Mouse (Mus musculus) CD8-positive naive resting alpha-beta T cell, adult 2 months (primary cell): ENCODE data around the gene Anapc7.
"Not testable (repeated sequence)": the region's sequence is repeated elsewhere in the genome, so short reads cannot be mapped to it uniquely, and the experiment has no call there.

Experiments
- DNase-seq, 2 experiments: peaks; one replicate each; pipeline ENCODE4 v3.0.0; 2022; ENCODE audit warnings: low read depth in 2 of 2, low spot score in 2 of 2

Anapc7 gene

DNA sequence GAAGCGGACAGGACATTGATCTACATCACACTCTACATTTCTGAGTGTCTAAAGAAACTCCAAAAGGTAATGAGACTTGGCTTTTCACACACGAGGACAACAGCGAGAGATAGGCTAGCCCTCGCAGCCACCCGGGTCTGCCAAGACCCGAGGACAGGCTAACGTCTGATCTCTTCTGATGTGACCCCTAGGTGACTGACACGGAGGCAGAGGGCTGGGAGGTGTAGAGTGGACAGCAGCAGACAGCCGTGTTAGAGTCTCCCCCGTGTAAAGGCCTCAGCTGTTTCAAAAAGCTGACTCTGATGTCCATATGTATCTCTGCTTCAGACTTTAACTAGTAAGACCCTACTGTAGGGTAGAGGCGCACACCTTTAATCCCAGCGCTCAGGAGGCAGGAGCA, 18.1 kb upstream of the Anapc7 start:
- no peak for DNase-seq

GRCm38 (mm10) chr5:122405537-122405936, 16.0 kb upstream of the Anapc7 start:
- no peak for DNase-seq

- no peak for DNase-seq
Observed at GRCm38 (mm10) chr5:122409692-122410645, 11.5 kb upstream of the Anapc7 start.

GRCm38 (mm10) chr5:122411892-122412291, 9.6 kb upstream of the Anapc7 start:
- DNase-seq: no peak

- DNase-seq: no peak
Observed at GRCm38 (mm10) chr5:122412826-122413225, 8.7 kb upstream of the Anapc7 start.

DNA sequence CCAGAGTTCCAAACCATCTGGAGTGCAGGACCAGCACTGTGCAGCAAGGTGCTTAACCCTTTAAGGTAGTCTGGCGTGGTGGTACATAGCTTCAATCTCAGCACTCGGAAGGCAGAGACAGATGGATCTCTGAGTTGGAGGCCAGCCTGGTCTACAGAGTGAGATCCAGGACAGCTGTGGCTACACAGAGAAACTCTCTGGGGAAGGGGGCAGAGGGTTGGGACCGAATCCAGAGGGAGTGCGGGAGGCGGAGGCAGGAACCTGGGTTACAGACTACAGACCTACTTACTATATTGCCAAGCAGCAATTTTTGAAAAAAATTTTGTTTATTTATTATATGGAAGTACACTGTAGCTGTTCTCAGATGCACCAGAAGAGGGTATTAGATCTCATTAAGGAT, 7.1 kb upstream of the Anapc7 start:
- no peak for DNase-seq

DNA sequence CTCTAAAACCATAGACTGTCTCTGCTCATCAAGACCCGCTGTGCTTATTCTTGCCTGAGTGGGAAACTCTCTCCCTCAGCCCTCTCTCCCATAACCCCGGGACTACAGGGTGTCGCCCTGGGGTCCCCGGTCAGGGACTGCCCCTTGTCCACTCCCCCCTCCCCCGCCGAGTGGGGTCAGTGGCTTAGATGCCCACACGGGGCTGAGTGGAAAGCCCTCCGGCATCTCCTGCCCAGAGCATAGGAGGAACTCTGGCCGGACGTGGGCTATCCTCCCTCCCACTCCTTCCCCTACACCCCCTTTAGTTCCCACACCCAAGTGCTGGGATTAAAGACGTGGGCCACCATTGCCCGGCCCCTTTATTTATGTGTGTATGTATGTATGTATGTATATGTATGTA, 6.0 kb upstream of the Anapc7 start:
- no peak for DNase-seq

DNA sequence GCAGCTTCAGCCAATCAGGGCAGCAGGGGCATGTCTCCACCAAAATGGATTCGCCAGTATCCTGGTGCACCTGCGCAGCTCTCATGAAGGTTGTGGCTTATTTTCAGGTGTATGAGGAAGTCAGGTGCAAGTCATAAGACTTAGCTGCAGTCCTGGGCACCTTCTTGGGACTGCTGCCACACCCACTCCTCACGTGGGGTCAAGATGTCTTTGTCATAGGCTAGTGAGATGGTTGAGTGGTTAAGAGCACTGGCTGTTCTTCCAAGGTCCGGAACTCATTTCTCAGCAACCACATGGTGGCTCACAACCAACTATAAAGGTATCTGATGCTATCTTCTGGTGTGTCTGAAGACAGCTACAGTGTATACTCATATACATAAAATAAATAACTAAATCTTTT, 817 bp upstream of the Anapc7 start:
- DNase-seq: not testable (repeated sequence)

GRCm38 (mm10) chr5:122422071-122422964, 825 bp downstream of the Anapc7 start:
- DNase-seq: peak; percentile 85 to 95

- no peak for DNase-seq
Observed at GRCm38 (mm10) chr5:122423083-122423482, 1.6 kb downstream of the Anapc7 start.

DNA sequence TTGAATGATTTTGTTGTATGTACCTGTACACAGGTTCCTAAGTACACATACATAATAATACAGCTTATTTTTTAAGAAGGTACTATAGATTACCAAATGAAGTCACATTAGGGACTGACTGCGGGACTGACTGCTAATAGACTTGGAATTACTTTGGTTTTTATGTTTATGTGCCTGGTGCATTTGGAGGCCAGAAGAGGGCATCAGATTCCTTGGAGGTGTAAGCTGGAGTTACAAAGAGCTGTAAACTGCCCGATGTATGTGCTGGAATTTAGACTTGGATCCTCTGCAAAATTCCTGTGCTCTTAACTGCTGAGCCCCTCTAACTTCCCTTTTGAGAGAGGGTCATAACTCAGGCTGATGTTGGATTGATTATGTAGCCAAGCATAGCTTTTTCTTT, 4.1 kb downstream of the Anapc7 start:
- DNase-seq: no peak

DNA sequence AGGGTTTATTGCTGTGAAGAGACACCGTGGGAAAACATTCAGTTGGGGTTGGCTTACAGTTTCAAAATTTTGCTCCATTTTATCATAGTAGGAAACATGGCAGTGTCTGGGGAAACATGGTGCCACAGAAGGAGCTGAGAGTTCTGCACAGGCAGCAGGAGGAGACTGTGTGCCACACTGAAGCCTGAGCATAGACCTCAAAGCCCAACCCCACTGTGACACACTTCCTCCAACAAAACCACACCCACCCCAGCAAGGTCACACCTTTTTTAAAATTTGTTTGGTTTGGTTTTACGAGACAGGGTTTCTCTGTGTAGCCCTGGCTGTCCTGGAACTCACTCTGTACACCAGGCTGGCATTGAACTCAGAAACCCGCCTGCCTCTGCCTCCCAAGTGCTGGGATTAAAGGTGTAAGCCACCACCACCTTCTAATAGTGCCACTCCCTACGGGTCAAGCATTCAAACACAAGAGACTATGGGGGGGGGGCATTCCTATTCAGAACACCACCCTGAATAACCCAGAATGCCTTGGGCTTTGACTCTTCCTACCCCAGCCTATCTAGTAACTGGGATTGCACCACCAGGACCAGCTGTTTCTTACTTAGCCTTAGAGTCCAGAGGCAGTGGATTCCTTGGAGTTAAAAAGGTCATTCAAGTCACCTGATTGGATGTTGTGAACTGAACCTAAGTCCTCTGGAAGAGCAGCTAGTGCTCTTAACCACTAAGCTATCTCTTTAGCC, 8.7 kb downstream of the Anapc7 start:
- DNase-seq: no peak

DNA sequence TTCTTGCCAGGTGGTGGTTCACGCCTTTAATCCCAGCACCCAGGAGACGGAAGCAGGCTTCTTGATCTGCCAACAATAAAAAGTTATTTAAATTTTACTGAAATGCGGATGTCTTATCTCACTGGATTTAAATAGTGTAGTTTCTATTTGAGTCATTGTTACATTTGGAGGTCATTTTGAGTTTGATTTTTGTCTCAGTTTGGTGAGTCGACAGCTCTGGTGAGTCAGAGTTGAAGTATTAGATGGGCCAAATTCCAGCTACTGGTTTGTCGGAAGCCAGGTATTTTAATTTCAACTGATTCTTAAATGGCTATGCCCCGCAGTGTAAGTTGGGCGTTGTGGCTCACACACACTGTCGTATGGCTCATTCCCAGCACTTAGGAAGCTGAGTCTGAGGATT, 9.7 kb downstream of the Anapc7 start:
- DNase-seq: no peak

- no peak for DNase-seq
Observed at GRCm38 (mm10) chr5:122434541-122434940, 13.0 kb downstream of the Anapc7 start.

DNA sequence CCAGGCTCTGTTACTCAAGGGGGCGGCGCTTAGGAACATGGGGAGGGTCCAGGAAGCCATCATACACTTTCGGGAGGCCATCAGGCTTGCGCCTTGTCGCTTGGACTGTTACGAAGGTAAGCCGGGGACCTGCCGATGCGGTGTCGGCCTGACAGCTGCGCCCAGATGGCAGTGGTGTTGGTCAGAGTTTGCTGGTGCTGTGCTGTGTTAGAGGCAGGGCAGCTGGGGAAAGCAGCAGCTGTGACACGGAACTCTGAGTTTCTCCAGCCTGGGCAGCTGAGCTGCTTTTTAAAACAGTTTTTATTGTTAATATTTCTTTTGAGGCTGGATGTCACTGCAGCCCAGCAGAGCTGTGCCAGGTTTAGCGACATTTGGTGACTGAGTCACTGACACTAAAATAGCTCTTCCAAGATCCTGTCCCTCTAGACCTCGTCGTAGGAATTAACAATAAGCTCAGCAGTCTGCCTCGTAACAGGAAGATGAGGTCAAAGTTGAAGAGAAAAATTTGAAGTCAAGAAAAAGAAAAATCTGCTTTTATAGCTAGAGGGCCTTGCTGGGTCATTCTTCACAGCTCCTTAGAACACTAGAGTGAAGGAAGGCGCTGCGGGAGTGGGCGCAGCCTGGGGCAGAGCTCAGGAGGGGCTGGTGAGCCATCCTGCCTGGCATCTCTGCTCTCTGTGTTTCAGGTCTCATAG, 18.1 kb downstream of the Anapc7 start:
- no peak for DNase-seq

- DNase-seq: no peak
Observed at GRCm38 (mm10) chr5:122440095-122440630, 18.7 kb downstream of the Anapc7 start.

GRCm38 (mm10) chr5:122444492-122444891, 23.0 kb downstream of the Anapc7 start:
- no peak for DNase-seq

DNA sequence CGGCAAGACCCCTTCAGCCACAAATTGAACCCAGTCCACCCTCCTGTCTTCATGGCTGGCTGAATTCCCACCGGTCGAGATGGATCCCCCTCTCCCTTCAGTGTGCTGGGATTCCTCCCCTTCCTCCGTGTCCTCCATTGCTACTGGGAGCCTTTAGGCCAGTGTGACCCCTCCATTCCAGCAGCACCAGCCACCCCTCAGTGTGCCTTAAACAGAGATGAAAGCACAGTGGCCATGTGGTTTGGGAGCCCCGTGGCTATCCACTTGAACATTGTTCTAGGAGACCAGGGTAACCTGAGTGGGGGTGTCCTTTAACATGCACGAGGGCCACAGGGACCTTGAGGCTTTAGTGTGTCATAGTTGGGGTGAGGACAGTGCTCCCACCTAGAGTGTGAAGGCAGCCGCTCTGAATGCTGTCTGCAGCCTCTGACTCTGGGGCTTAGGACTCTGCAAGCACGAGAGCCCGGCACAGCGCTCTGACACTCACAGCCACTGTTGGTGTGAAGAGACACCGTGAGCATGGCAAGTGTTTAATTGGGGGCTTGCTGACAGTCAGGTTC, 23.6 kb downstream of the Anapc7 start:
- DNase-seq: no peak

DNA sequence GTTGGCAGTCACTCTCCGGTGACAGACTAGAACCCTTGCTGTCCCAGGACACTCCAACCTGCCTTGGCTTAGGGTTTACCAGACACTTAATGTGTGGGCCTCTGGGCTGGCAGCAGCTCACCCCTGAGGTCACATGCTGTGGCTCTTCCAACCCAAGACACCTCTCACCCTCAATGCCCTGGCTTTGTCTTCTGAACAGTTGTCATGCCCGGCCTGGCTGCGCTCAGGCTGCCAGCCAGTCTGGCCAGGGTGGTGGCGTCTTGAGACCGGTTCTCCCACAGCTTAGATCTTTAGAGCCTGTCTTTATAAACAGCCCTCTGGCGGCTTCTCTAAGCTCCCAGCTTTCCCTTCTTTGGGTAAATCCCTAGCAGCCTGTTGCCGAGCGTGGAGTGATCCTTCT, 26.4 kb downstream of the Anapc7 start:
- no peak for DNase-seq

DNA sequence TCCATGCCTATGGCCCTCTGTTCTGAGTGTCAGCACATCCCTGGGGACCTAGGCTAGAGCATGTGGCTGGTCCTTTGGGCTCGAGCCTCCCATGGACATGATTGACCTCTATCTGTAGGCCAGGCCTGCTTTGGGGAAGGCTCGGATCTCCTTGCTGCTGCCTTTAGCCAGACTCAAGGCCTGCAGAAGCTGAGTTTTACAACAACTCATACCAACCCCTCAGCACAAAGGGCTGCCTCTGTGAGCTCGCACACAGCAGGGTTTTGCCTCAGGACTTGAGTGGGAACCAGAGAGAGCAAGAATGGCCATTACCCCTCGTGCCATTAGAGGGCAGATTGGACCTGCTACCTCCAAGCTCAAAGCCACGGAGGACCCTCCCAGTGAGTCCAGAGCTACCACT, 27.4 kb downstream of the Anapc7 start:
- no peak for DNase-seq
